Mouse (Mus musculus) layer of hippocampus, postnatal 25 days (tissue): ENCODE data around the gene Wipi1. TPM values are rescaled to one million over a fixed set of nuclear protein-coding genes. Genes with fewer than 3 reads are reported as not detected.

Experiments used
- DNase-seq, 2 experiments: peaks; one replicate each; pipeline ENCODE4 v3.0.0; 2022; ENCODE audit warnings: mixed read lengths in 2 of 2, low spot score in 1 of 2; ENCODE audit errors: extremely low spot score in 1 of 2
- total RNA-seq, 2 experiments: library from RNA; stranded (reverse); gene quantifications; 2 replicates each; pipeline ENCODE4 v1.2.3; 2021

The Wipi1 gene
- total RNA-seq, 2 experiments from 2014 or later: 25.1 to 25.5 TPM

DNA sequence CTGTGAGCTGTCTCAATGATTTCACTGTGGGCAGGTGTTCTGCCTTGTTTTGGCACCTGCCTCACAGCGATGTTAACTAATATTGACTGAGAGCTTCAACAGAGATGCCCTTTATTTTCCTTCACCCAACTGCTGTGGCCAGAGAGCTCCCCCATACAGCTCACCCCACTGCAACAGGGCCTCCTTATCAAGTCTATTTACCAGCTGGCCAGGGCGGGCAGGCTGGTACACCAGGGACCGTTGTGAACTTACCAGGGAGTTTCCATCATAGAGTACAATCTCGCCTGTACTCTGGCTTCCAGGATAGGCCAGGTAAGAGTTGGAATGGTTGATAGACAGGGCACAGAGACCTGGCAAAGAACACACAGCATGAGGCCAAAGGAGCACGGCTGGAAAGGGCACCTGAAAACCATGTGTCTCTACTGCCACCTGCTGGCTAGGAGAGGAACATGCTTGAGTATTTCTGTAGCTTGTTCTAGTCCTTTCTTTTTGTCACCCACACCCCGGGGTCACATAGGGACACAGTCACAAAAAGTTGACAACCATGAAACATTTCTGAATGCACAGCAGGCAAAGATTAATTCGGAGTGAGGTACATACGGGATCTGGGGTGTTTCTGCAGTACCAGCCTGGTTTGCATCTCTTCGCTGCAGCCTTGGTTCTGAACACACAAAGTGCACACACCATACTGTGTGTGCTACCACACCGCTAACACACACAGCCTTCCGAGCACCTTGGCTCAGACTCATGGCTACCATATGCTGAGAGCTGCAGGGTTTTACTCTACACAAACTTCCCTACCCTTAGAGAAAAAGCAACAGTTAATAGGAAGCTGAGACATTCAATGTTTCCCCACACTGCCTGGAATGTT lies 26.7 kb downstream of the Wipi1 start:
- peak; percentile 53 to 71 for DNase-seq

GRCm38 (mm10) chr11:109583986-109584385 lies 27.8 kb downstream of the Wipi1 start:
- DNase-seq: no peak

DNA sequence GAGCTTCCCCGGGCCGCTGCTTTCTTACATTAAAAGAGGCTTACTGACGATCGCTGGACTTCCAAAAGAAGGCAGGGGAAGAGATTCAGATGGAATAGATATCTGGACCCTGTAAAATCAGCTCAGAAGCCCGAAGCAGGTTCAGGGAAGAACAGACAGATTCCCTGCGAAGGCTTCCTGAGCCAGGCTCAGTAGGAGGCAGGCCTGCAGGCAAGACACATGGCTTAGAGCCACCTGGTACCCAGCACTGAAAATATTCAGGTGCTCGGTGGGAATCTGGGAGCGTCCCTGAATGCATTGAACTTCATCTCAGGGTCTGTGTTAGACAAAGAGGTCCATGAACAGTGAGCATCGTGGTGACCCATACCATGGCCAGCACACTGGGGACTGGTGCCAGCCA lies 31.8 kb downstream of the Wipi1 start:
- DNase-seq: no peak

DNA sequence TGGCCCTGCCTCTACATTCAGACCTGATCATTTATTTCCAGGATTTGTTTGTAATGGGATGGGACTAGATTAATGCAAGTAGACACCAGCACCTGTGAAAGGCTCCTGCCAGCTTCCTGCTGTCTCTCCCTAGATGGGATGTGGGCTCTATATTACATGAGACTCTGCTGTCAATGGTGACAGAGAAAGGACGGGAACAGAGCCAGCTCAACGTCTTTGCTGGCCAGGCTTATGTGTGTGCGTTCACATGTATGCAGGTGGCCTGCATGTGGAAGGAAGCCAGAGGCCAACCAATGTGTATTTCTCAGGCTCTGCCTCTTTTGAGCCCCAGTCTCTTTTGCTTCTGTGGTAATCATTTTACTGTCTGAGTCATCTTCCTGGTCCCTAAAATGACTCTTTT lies 33.2 kb downstream of the Wipi1 start:
- no peak for DNase-seq

GRCm38 (mm10) chr11:109575832-109576231 lies 35.9 kb downstream of the Wipi1 start:
- no peak for DNase-seq

GRCm38 (mm10) chr11:109574604-109575003 lies 37.2 kb downstream of the Wipi1 start:
- no peak for DNase-seq

DNA sequence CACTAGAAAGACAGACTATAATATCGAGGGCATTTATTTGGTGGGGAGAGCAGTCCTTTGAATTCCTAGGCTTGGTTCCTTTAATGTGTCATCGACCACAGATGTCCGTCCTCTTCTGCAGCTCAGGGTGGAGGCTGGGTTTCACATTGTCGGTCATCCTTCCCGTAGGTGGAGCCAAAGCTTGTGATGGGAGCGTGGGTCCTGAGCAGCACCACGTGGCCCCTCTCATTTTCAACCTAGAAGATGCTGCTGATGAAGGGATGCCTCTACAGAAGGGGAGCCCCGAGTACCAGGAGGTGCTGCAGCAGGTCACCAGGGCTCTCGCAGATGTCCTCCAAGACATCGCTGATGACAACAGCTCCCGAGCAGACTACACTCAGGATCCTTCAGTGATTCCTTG lies 39.7 kb downstream of the Wipi1 start:
- no peak for DNase-seq

GRCm38 (mm10) chr11:109569809-109570208 lies 42.0 kb downstream of the Wipi1 start:
- DNase-seq: no peak

- DNase-seq: no peak
Measured at GRCm38 (mm10) chr11:109569007-109569618, 42.7 kb downstream of the Wipi1 start.

DNA sequence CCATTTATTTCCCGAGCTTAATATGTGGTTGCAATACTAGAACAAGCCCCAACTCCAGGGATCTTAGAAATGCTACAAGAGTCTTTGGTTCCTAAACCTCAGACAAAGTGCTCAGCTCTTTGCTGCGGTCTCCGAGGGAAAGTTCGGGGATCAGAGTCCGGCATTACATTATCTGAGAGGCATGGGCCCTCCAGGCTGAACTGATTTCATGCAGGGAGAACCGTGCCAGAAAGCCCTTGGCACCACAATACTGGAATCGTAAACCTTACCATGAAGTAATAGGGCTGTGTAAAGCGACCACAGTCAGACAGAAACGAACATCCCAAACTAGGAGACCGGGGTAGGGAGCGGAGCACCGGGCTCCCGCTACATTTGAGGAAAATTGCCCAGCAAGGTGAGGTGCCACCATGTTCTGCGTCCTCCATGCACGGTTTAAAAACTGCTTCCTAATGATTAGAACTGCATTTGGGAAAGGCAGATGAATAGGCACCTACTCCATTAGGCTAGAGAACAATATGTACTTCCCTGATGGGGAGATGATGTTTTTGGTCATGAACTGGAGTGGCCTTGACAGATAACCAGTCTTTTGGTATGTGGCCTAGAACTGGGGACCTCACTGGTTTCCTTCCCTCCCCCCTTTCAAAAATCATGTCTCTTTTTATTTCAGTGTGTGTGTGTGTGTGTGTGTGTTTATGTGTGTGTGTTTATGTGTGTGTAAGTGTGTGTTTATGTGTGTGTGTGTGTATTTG lies 47.1 kb downstream of the Wipi1 start:
- DNase-seq: no peak

DNA sequence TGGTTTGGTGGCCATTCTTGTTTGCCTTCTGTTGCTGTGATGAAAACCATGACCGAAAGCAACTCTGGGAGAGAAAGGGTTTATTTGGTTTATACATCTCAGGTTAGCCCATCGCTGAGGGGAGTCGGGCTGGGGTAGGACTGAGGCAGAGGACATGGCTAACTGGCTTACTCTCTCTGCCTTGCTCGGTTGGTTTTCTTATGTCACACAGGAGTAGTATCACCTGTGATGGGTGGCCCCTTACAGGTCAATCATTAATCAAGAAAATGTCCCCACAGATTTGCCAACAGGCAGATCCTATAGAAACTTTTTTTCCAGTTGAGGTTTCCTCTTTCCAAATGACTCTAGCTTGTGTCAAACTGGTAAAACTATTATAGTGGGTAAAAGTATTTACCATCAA lies 48.1 kb downstream of the Wipi1 start:
- no peak for DNase-seq

DNA sequence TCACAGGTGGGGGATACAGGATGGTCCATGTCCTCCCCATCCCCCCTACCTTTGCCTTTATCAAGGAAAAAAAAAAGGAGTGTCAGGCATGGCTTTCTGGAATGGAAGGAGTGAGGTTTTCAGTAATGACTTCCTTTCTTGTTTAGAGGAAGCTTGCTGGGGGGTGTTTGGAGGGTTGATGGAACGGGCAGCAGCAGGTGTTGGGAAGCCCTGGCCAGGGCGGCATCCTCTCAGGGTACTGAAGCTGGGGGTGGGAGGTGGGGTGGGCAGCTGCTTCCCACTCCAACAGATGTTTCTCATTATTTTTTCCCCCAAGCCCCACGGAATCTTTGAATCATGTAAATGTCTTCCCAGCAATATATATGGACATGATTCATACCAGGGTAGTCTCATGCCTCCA lies 50.3 kb downstream of the Wipi1 start:
- DNase-seq: no peak

GRCm38 (mm10) chr11:109560793-109561257 lies 50.9 kb downstream of the Wipi1 start:
- peak in 1 of 2 experiments; percentile 14 for DNase-seq

DNA sequence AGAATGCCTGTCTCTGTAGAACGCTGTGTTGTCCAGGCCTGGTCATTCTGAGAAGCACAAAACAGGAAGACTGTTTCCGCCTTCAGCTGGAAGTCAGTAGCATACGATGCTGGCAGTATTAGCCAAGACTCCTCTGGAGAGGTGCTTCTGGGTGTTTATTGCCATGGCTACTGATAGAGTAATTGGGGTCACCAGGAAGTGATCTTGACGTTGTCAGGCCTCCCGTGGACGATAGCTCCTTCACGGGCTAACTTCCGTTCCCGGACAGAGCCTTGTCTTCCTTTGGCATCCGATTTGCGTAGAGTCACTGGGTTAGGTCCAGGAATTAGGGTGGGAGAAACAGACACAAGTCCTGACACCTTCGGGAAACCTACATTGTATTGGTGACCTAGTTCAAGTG lies 52.5 kb downstream of the Wipi1 start:
- no peak for DNase-seq

- no peak for DNase-seq
Measured at GRCm38 (mm10) chr11:109557419-109557818, 54.3 kb downstream of the Wipi1 start.

DNA sequence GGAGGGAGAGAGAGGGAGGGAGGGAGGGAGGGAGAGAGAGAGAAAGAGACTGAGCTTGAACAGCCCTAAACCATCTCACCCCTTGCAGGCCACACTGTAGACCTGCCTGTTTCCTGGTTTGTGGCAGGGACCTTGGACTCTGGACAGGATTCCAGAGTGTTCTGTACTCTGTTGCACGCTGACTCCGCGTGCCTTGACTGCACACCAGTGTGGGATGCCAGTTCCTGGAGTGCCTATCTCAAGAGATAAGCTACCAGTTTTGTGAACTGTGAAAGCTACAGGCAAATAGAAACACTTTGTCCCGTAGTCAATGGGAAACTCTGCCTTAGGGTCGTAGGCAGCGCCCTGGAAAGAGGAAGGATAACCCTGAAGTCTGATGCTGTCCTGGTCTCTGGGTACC lies 55.6 kb downstream of the Wipi1 start:
- DNase-seq: no peak

GRCm38 (mm10) chr11:109554443-109554842 lies 57.3 kb downstream of the Wipi1 start:
- no peak for DNase-seq

DNA sequence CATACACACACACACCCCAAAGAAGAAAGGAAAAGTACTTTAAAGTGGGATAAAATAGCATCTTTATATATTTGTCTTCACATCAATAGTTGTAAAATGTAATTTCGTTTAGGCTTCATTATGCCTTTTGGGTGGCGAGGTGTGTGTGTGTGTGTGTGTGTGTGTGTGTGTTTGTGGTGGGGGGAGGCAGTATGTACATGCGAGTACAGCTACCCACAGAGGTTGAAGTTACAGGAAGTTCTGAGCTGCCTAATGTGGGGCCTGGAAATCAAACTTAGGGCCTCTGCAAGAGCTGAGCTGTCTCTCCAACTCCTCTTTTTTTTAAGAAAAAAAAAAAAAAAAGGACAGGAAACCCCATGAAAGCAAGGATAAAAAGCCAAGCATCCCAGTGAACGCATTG lies 57.8 kb downstream of the Wipi1 start:
- DNase-seq: no peak

DNA sequence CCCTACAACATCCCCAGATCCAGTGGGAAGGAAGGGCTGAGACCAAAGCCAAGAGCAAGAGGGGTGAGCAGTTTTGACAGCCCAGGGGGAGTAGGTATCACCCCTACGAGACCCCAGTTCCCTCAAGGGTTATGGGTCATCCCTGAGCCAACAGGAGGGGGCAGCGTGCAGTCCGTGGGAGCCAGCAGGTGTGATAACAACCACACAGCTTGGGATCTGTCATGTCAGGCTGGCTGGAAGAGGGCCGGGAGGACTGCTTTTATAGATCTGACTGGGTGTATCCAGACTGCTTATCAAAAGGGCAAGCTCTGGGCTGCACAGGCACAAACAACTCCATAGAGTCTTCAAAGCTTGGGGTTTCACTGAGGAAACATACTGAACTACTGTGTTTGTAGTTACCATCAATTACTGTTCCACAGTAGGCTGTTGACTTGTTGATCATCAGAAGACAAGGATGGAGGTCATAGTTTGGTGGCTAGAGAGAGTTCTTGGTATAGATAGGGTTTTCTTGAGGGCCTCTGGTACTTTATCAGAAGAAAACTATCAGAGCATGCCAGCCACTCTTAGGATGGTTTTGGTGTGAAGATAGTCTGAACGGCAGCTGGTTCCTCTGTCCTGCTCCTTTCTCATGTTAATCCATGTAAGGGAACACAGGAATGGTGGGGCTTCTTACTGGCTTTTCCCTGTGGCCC lies 62.0 kb downstream of the Wipi1 start:
- DNase-seq: no peak

GRCm38 (mm10) chr11:109547652-109548051 lies 64.1 kb downstream of the Wipi1 start:
- DNase-seq: no peak
